Mouse (Mus musculus) heart, embryonic 10.5 days (tissue): ENCODE measurements around the gene Tapbp. TPM values are rescaled to one million over a fixed set of nuclear protein-coding genes. Genes with fewer than 3 reads are reported as not detected.

Experiments
- DNase-seq: peaks from one replicate; pipeline ENCODE4 v3.0.0-alpha.2; 2017; ENCODE audit warnings: low spot score
- H3K27ac ChIP-seq: fragments of 300-500 bp; sonication (generic); 2 replicates; pipeline ENCODE4 v1.5.1; 2016; ENCODE audit warnings: mild to moderate bottlenecking
- H3K27me3 ChIP-seq: fragments of 300-500 bp; sonication (generic); 2 replicates; pipeline ENCODE4 v1.6.1; 2016; ENCODE audit warnings: mild to moderate bottlenecking; ENCODE audit not compliant: poor library complexity, insufficient read depth, severe bottlenecking
- H3K36me3 ChIP-seq: fragments of 300-500 bp; sonication (generic); 2 replicates; pipeline ENCODE4 v1.6.1; 2016; ENCODE audit warnings: mild to moderate bottlenecking, moderate library complexity
- H3K4me1 ChIP-seq: fragments of 300-500 bp; sonication (generic); 2 replicates; pipeline ENCODE4 v1.6.1; 2016; ENCODE audit warnings: mild to moderate bottlenecking
- H3K4me3 ChIP-seq: fragments of 300-500 bp; sonication (generic); 2 replicates; pipeline ENCODE4 v1.5.1; 2016; ENCODE audit warnings: mild to moderate bottlenecking, moderate library complexity
- H3K9me3 ChIP-seq: fragments of 300-500 bp; sonication (generic); 2 replicates; pipeline ENCODE4 v1.6.1; 2016; ENCODE audit warnings: mild to moderate bottlenecking, moderate library complexity
- WGBS: fragments of 180-500 bp; shearing (Covaris S2); methylation state at CpG from one replicate; pipeline ENCODE4 v1.1.7; 2016; 5-methylcytosine and 5-hydroxymethylcytosine counted together
- polyA plus RNA-seq: library from polyadenylated mRNA; unstranded; fragments of >200 nt; fragmentation: Nextera tagmentation; extraction: Ambion mirVana; gene quantifications from 2 replicates; pipeline ENCODE4 v1.2.1, GENCODE M21; 2016

Tapbp gene
- polyA plus RNA-seq, 1 experiment from 2014 or later = 13.9 TPM

- Histone ChIP-seq H3K4me1 (peaks cover 27% of the 10 kb centered on the region), H3K4me3 (no peak overlapping the region), H3K27me3 (no peaks in the 10 kb centered on the region), H3K36me3 (peaks cover 70% of the 10 kb centered on the region), H3K27ac (no peak overlapping the region), H3K9me3 (no peaks in the 10 kb centered on the region)
- 90% methylated on average over 6 of the region's 6 CpGs for WGBS
- DNase-seq = no peak
Observed at GRCm38 (mm10) chr17:33957493-33957892, 41.8 kb downstream of the Tapbp start.

- Histone ChIP-seq H3K27me3 (no peaks in the 10 kb centered on the region), H3K27ac (no peak overlapping the region), H3K4me1 (peaks cover 18% of the 10 kb centered on the region), H3K36me3 (peaks cover 70% of the 10 kb centered on the region), H3K9me3 (no peaks in the 10 kb centered on the region), H3K4me3 (no peak overlapping the region)
- no peak for DNase-seq
- 91% methylated on average over 11 of the region's 11 CpGs for WGBS
Observed at GRCm38 (mm10) chr17:33958451-33958850, 42.8 kb downstream of the Tapbp start.

- Histone ChIP-seq H3K4me3 (no peak overlapping the region), H3K4me1 (peaks cover 11% of the 10 kb centered on the region), H3K9me3 (no peaks in the 10 kb centered on the region), H3K27ac (no peak overlapping the region), H3K27me3 (no peaks in the 10 kb centered on the region), H3K36me3 (peaks cover 70% of the 10 kb centered on the region)
- WGBS = 94% methylated on average over 13 of the region's 13 CpGs
- DNase-seq = no peak
Observed at GRCm38 (mm10) chr17:33959135-33959534, 43.4 kb downstream of the Tapbp start.

- 91% methylated on average over 15 of the region's 15 CpGs for WGBS
- Histone ChIP-seq H3K27ac (no peak overlapping the region), H3K36me3 (peaks cover 69% of the 10 kb centered on the region), H3K4me3 (no peak overlapping the region), H3K4me1 (peaks cover 5% of the 10 kb centered on the region), H3K27me3 (no peaks in the 10 kb centered on the region), H3K9me3 (no peaks in the 10 kb centered on the region)
- DNase-seq = no peak
Observed at GRCm38 (mm10) chr17:33959948-33960347, 44.2 kb downstream of the Tapbp start.

- Histone ChIP-seq H3K27ac (no peak overlapping the region), H3K4me1 (no peaks in the 10 kb centered on the region), H3K9me3 (no peaks in the 10 kb centered on the region), H3K27me3 (no peaks in the 10 kb centered on the region), H3K4me3 (no peak overlapping the region), H3K36me3 (peaks cover 85% of the 10 kb centered on the region)
- DNase-seq = no peak
- 89% methylated on average over 7 of the region's 7 CpGs for WGBS
Observed at GRCm38 (mm10) chr17:33962876-33963275, 47.2 kb downstream of the Tapbp start.

- no peak overlapping the region for H3K4me3 ChIP-seq
- H3K27me3 ChIP-seq = no peaks in the 10 kb centered on the region
- DNase-seq = no peak
- H3K9me3 ChIP-seq = no peaks in the 10 kb centered on the region
- H3K4me1 ChIP-seq = no peaks in the 10 kb centered on the region
- 91% methylated on average over 17 of the region's 17 CpGs for WGBS
- peaks cover 62% of the 10 kb centered on the region for H3K36me3 ChIP-seq
- no peak overlapping the region for H3K27ac ChIP-seq
Observed at GRCm38 (mm10) chr17:33965082-33965845, 49.6 kb downstream of the Tapbp start.

- DNase-seq = no peak
- no peaks in the 10 kb centered on the region for H3K9me3 ChIP-seq
- peaks cover 55% of the 10 kb centered on the region for H3K36me3 ChIP-seq
- H3K4me1 ChIP-seq = no peaks in the 10 kb centered on the region
- H3K4me3 ChIP-seq = no peak overlapping the region
- 86% methylated on average over 16 of the region's 16 CpGs for WGBS
- no peaks in the 10 kb centered on the region for H3K27me3 ChIP-seq
- H3K27ac ChIP-seq = no peak overlapping the region
Observed at GRCm38 (mm10) chr17:33965846-33966550, 50.3 kb downstream of the Tapbp start.

GRCm38 (mm10) chr17:33968489-33968888, 52.8 kb downstream of the Tapbp start:
- DNase-seq = peak; percentile 88
- Histone ChIP-seq H3K4me1 (no peaks in the 10 kb centered on the region), H3K4me3 (no peak overlapping the region), H3K27ac (no peak overlapping the region), H3K27me3 (no peaks in the 10 kb centered on the region), H3K9me3 (no peaks in the 10 kb centered on the region), H3K36me3 (peaks cover 30% of the 10 kb centered on the region)
- 2% methylated on average over 9 of the region's 9 CpGs for WGBS

- H3K27me3 ChIP-seq = no peaks in the 10 kb centered on the region
- no peak overlapping the region for H3K4me3 ChIP-seq
- no peak overlapping the region for H3K27ac ChIP-seq
- H3K36me3 ChIP-seq = peaks cover 26% of the 10 kb centered on the region
- WGBS = 26% methylated on average over 5 of the region's 5 CpGs
- no peaks in the 10 kb centered on the region for H3K4me1 ChIP-seq
- DNase-seq = no peak
- no peaks in the 10 kb centered on the region for H3K9me3 ChIP-seq
Observed at GRCm38 (mm10) chr17:33968927-33969326, 53.2 kb downstream of the Tapbp start.

- DNase-seq = no peak
- H3K4me3 ChIP-seq = no peak overlapping the region
- H3K36me3 ChIP-seq = peaks cover 23% of the 10 kb centered on the region; the same call in 1 of the 2 replicates
- H3K4me1 ChIP-seq = no peaks in the 10 kb centered on the region
- no peaks in the 10 kb centered on the region for H3K9me3 ChIP-seq
- WGBS = 72% methylated on average over 4 of the region's 4 CpGs
- H3K27ac ChIP-seq = no peak overlapping the region
- no peaks in the 10 kb centered on the region for H3K27me3 ChIP-seq
Observed at GRCm38 (mm10) chr17:33969394-33969793, 53.7 kb downstream of the Tapbp start.

- Histone ChIP-seq H3K36me3 (no peaks in the 10 kb centered on the region), H3K27me3 (peaks cover 23% of the 10 kb centered on the region), H3K27ac (no peak overlapping the region), H3K9me3 (no peaks in the 10 kb centered on the region), H3K4me3 (no peak overlapping the region), H3K4me1 (peaks cover 2% of the 10 kb centered on the region)
- peak; percentile 87 for DNase-seq
- 18% methylated on average over 1 of the region's 1 CpGs for WGBS
Observed at GRCm38 (mm10) chr17:33972691-33973090, 57.0 kb downstream of the Tapbp start.

- Histone ChIP-seq H3K36me3 (no peaks in the 10 kb centered on the region), H3K4me1 (peaks cover 10% of the 10 kb centered on the region), H3K27me3 (peaks cover 32% of the 10 kb centered on the region), H3K9me3 (no peaks in the 10 kb centered on the region), H3K27ac (no peak overlapping the region), H3K4me3 (no peak overlapping the region)
- 56% methylated on average over 3 of the region's 3 CpGs for WGBS
- no peak for DNase-seq
Observed at GRCm38 (mm10) chr17:33973572-33973971, 57.9 kb downstream of the Tapbp start.

GRCm38 (mm10) chr17:33977861-33978557, 62.3 kb downstream of the Tapbp start:
- Histone ChIP-seq H3K27ac (0 out of 2 replicates have a peak overlapping the region, but pooled peaks have one; percentile 57), H3K27me3 (peaks cover 54% of the 10 kb centered on the region), H3K4me3 (peak overlapping the region; percentile 55), H3K9me3 (no peaks in the 10 kb centered on the region), H3K4me1 (peaks cover 27% of the 10 kb centered on the region), H3K36me3 (no peaks in the 10 kb centered on the region)
- no peak for DNase-seq
- WGBS = 2% methylated on average over 57 of the region's 57 CpGs
